Mouse (Mus musculus) lung, adult 2 months (tissue): ENCODE measurements around the gene Mlh3.

Experiments
- CTCF ChIP-seq: fragments of 200-500 bp; IDR thresholded peaks from 2 replicates; pipeline ENCODE4 v1.5.1; 2011; ENCODE audit warnings: mild to moderate bottlenecking, low read length, control low read depth; ENCODE audit not compliant: insufficient read depth
- POLR2A ChIP-seq: fragments of 200-500 bp; IDR thresholded peaks from 2 replicates; pipeline ENCODE4 v1.6.1; 2011; ENCODE audit warnings: low read depth, mild to moderate bottlenecking, control low read depth, low read length, borderline replicate concordance; ENCODE audit errors: extremely low read depth

DNA sequence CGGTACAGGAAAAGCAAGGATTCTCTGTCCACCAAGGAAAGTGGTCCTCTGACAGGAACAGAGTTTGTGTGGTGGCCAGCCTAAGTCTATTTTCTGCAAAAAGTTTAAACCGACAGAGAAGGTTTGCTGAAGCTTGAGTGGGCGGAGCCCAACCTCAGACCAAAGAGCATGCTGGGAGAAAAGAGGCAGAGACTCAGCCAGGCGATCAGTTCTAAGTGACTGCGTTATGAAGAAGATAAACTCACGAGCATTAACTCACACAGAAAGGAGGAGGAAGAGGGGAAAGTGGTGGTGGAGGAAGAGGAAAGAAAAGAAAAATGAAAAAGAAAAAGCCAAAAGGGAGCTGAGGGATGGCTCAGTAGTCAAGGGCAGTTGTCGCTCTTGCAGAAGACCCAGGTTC lies 80.1 kb downstream of the Mlh3 start:
- TF ChIP-seq POLR2A (no peak), CTCF (no peak)
